Mouse (Mus musculus) right cerebral cortex, postnatal 4 days (tissue): ENCODE measurements around the gene Prkd2.

Experiments
- DNase-seq: peaks from one replicate; pipeline ENCODE4 v3.0.0-alpha.2; 2022

Prkd2 gene

DNA sequence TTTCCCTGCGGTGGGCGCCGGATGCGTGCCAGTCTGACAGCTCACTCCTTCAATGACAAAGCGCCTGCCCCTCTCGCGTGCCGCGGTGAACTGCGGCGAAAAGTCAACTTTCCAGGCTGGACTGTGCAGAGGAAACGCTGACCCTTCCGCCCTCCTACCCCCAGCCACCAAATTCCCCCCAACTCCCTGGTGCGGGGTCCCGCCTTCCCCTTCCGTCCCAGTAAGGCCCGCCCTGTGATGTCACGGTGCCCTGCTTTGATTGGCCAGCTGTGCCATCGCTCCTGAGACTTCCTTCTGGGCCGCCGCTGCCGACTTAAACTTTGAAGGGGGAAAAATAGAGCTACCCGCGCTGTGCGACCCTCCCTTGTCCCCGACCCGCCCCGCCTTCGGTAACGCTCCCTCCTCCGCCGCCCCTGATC is at the start of gene Prkd2:
Gene Prkd2, plus strand, starts transcription at position 258 of the 419 bp plus-strand sequence.
- DNase-seq, result peak; percentile 88

DNA sequence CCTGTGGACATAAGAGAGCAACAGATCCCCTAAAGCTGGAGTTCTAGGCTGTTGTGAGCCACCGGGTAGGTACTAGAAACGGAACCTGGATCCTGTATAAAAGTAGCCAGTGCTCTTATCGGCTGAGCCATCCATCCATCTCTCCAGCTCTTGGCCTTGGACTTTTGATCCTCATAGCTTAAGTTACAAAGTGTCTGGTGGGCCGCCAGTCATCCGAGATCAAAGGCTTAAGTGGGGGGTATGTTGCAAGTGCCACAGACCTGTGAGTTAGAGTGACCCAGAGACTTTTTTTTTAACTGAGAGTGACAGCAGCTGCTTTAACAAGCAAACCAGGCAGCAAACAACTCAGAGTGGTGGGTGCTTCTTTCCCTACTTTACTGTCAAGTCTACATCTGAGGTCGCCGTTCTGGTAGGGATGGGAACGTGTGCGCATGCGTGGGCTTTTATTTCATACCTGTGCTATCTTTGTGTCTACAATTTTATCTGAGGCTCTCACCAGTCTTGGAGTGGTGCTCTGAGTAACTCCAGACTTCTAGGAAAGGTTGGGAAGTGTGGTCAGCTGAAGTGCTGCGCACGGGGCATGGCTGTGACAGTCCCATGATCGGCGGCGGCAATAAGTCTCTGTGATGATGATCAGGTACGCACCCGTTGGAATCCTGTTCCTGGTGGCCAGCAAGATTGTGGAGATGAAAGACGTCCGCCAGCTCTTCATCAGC is 49.5 kb upstream of the Prkd2 start:
- DNase-seq, result no peak

GRCm38 (mm10) chr7:16794886-16795285 is 47.8 kb upstream of the Prkd2 start:
- DNase-seq, result no peak

GRCm38 (mm10) chr7:16804409-16805028 is 38.2 kb upstream of the Prkd2 start:
- no peak for DNase-seq

DNA sequence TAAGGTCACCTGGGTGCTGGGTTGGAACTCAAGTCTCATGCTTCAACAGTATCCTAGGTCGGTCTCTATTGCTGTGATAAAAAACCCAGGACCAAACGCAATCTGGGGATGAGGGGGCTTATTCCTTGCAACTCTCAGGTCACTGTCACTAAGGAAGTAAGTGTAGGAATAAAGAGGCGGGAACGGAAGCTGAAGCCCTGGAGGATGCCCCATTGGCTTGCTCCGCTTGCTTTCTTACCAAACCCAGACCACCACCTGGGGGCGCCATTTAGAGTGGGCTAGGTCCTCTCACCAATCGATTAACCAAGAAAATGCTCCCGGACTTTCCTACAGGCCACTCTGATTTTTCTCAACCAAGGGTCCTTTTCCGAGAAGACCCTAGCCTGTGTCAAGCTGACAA is 34.8 kb upstream of the Prkd2 start:
- no peak for DNase-seq

DNA sequence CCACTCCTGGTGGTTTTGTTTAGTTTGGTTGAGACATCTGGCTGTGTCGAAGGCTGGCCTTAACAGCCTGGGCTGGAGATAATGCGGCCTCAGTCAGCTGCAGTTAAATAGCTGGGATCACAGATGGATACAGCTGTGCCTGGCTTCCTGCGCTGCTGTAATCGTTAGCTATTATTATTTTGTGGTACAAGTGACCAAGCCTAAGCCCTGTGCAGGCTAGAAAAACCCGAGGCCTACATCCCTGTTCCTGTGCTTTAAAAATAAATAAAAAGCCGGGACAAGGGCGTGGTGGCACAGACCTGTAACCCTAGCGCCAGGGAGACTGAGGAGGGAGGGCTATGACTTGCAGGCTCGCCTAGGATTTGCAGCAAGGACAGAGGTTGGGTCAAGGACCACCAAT is 34.1 kb upstream of the Prkd2 start:
- no peak for DNase-seq

- peak; percentile 65 for DNase-seq
These were observed 33.0 kb upstream of the Prkd2 start for GRCm38 (mm10) chr7:16809739-16810138.

DNA sequence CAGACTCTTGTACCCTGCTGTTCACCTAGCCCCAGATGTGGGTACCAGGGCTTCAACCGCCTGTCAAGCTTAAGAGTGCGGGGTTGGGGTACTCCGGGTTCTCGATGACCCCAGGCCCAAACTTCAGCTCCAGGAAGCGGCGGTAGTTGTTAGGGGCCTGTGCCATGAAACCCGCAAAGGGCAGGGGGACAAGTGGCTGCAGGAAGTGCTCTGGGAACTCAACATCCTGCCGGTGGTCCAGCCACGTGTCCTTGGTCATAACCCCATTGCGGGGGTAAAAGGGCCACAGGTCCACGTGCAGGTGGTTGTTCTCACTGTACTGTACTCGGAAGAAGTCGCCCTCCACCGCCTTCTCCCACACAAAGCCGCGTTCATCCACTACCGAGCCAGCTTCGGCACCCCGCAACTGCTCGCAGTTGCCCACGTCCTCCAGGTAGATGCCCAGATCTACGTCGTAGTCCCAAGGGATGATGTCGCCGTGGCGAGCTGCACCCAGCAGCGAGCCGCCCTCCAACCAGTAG is 32.2 kb upstream of the Prkd2 start:
- no peak for DNase-seq

- DNase-seq, result peak; percentile 64
These were observed 31.6 kb upstream of the Prkd2 start for GRCm38 (mm10) chr7:16810920-16811648.

DNA sequence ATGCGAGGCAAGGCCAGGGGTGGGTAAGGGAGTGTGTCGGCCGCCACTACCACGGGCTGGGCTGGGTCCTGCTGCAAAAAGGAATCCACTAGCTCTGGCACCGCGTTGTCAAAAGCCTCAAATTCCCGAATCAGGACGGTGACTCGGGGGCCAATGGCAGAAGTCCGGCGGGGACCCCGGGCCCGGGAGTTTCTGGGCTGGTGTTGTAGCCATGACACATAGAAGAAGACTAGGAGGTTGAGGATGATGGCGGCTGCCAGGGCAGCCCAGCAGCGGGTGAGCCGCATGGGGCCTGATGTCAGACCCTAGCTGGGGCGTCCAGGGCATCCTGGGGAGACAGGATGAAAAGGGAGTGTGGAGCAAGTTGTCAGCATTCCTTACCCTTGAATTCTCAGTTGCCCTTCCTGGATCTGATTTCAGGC is 31.0 kb upstream of the Prkd2 start:
- DNase-seq, result no peak

GRCm38 (mm10) chr7:16812505-16812904 is 30.2 kb upstream of the Prkd2 start:
- DNase-seq, result no peak

DNA sequence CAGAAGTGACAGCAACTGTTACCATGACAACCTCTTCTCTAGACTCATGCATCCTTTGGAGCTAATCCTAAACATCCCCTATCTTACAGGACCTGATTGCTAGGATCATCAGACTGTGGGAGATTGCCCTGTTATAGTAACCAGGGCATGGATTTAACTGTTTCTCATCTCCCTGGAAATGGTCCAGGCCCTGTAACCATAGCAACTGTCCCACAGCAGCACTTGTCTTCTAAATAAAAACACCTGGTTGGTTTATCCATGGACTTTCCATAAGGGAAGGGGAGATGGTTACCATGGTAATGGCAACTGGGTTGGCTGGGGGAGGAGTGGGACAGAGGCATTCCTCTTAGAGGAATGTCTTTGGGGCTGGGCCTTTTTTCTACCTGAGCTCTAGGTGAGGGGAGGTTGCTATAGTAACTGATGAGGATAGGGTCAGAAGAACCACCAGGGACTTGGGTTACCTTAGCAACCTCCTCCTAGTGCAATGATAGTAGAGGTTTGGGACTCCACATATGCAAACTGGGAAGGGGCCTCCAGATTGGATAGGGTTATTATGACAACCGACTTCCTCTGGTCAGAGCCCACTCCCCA is 27.3 kb upstream of the Prkd2 start, which contains the start of gene Strn4:
Gene Strn4, plus strand, starts transcription at position 539 of the 591 bp plus-strand sequence.
- DNase-seq, result peak; percentile 65

DNA sequence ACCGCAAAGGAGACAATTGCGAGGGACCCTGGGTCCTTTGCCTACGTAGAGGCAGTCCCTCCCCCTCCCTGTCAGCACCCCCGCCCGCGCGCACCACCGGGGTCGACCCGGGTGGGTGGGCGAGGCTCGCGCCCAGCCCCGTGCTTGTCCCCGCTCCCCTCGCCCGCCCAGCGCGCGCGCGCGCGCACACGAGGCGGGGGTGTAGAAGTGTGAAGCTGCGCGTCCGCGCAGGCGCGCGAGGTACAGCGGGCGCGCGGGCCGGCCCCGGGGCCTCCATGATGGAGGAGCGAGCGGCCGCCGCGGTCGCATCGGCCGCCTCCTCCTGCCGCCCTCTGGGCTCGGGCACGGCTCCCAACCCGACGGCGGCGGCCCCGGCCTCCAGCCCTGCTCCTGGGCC is 26.6 kb upstream of the Prkd2 start:
- DNase-seq, result peak; percentile 88

DNA sequence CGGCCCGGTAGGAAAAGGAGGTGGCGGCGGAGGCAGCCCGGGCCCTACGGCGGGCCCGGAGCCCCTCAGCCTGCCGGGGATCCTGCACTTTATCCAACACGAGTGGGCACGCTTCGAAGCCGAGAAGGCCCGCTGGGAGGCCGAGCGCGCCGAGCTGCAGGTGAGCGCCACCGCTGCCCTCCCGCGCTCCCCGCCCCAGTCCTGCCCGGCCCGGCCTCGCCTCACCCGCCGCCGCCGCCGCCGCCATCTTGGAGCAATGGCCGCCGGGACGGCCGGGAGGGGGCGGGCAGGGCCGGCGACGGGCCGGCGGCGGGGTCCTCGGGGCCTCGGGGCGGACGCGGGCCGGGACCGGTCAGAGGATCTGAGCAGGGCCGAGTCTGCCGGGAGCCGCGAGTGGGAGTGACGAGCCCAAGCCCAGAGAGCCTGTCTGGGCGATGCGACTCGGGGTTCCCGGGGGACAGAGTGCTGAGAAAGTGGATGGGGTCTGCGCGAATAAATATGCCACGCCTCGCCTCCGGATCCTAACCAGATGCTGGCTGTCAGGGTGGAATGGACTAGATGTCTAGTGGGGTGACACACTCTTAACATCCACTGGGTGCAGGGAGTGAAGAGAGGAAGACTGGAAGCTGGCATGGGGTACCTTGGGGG is 26.1 kb upstream of the Prkd2 start, which contains the start of gene Fkrp:
Gene Fkrp, minus strand, starts transcription at position 258 of the 648 bp plus-strand sequence.
- DNase-seq, result peak; percentile 63

DNA sequence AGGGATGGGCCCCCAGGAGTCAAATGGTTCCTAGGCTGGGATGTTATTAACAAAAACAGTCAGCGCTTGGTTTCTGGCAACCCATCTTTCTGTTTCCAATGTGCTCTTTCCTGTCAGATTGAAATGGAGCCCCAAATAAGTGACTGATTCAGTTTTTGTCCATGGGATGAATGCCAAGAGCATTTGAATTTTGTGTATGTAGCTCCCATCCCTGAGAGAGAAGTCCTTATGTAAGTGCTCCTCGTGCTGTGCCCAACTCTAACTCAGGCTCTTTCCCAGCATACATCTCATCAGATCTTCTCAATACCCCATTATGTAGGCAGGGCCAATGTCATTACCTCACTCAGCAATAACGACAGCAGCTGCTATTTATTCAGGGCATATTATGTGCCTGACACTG is 25.0 kb upstream of the Prkd2 start:
- no peak for DNase-seq

DNA sequence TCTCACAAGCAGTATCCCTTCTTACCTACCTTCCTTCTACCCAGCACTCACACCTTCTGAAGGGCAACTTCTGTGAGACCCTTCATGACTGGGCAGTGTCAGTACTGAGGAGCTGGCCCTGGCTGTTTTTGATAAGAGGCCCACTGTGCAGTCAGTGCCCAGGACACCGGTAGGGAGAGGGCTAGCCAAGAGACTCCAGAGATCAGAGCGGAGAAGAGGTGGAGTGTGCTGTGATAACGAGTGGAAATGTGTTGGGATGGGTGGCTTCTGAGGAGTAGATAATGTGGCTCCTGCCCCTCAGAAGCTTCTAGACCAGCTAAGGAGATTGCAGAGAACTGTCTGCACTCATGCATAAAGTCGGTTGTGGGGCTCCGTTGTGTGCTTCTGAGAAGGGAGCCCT is 22.9 kb upstream of the Prkd2 start:
- DNase-seq, result no peak

- no peak for DNase-seq
These were observed 22.4 kb upstream of the Prkd2 start for GRCm38 (mm10) chr7:16820271-16820763.

DNA sequence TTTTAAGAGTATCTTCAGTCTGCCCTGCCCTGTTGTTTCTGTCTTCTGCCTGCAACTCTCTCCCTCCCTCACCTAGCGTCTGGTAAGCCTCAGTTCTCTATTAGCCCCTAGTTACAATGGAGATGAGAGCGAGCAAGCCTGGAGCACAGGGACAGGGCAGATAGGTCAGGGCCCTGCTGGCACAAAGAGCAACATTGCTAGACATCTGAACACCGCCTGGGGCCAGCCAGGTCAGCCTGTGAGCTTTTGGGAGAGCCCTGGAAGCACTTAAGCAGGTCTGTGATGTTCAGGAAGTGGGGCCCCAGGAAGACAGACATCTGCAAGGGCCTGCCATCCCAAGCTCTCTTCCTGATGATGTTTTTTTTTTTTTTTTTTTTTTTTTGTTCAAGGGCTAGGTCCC is 21.6 kb upstream of the Prkd2 start:
- DNase-seq, result no peak

DNA sequence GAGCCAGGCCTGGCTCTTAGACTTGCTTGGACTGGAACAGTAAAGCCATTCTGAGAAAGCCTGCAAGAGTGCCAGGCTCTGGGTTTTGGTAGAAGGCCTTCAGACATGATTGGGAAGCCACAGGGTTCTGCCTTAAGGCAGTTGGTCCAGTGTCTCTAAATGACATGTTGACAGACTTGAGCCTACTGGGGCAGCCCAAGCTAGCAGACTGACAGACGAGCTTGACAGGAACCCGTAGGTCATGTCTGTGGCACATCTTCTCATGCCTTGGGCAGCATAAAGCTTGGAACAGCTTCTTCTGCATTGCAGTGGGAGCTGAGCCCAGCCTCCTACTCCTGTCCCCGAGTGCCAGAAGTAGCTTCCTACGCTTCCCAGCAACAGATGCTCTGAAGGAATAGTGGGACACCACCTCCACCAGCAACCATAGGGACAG is 21.0 kb upstream of the Prkd2 start:
- no peak for DNase-seq

GRCm38 (mm10) chr7:16823734-16824133 is 19.0 kb upstream of the Prkd2 start:
- no peak for DNase-seq

DNA sequence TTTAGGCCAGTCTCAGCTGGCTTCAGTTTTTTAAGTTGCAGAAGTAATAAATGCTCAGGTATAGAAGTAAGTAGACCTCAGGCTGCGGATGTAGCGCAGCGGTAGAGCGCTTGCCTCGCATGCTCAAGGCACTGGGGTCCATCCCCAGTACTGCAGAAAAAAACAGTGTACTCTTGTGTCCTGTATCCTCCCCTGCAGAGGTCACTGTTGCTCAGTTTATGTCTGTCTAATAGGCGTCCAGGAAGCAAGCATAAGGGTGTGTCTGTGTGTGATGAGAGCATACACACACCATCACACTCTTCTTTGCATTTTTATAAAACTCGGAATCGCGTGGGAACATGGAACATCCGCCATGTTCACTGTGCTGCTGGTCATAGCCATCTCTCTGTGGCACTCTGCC is 16.9 kb upstream of the Prkd2 start:
- no peak for DNase-seq

- no peak for DNase-seq
These were observed 16.1 kb upstream of the Prkd2 start for GRCm38 (mm10) chr7:16826571-16826970.
